Mouse (Mus musculus): Measurements from ENCODE around the gene Slc7a5.

Slc7a5 gene

GRCm38 (mm10) chr8:121906542-121907512 lies 667 bp downstream of the Slc7a5 start:
- no peak for DNase-seq

- no peak for DNase-seq
These were observed 1.6 kb downstream of the Slc7a5 start for GRCm38 (mm10) chr8:121905864-121906263.

DNA sequence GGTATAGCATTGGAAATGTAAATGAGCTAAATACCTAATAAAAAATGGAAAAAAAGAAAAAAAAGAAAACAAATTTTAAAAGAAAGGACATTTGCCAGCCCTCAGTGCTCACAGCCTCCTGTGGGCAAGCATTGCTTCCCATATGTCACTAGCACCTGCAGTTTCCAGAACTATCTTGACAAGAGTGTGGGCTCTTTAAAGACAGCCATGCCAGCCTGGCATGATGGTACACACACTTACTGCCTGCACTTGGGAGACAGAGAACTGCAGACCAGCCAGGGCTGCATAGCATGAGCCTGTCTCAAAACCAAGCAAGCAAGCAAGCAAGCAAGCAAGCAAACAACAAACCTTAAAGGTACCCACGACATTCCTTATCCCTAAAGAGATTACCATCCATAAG lies 2.1 kb downstream of the Slc7a5 start:
- no peak for DNase-seq

DNA sequence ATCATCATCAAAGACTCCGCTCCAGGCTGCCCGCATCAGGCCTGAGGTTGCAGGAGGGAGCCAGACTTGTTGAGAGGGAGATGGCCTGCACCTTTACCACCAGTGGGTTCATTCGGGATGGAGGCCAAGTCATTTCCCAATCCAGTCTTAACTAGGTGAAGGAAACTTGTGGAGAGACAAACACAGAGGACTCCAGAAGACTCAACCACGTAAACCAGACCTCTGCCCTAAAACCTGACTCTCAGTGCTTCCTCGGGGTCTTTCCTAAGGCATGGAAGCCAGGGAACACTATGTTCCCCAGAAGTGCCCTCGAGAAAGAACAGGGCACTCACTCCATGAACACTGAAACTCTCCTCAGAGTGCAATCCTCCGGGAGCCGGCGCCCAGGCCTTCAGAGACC lies 2.5 kb downstream of the Slc7a5 start:
- DNase-seq = no peak

GRCm38 (mm10) chr8:121903977-121904376 lies 3.5 kb downstream of the Slc7a5 start:
- DNase-seq = no peak

GRCm38 (mm10) chr8:121901498-121902236 lies 5.8 kb downstream of the Slc7a5 start:
- no peak for DNase-seq

DNA sequence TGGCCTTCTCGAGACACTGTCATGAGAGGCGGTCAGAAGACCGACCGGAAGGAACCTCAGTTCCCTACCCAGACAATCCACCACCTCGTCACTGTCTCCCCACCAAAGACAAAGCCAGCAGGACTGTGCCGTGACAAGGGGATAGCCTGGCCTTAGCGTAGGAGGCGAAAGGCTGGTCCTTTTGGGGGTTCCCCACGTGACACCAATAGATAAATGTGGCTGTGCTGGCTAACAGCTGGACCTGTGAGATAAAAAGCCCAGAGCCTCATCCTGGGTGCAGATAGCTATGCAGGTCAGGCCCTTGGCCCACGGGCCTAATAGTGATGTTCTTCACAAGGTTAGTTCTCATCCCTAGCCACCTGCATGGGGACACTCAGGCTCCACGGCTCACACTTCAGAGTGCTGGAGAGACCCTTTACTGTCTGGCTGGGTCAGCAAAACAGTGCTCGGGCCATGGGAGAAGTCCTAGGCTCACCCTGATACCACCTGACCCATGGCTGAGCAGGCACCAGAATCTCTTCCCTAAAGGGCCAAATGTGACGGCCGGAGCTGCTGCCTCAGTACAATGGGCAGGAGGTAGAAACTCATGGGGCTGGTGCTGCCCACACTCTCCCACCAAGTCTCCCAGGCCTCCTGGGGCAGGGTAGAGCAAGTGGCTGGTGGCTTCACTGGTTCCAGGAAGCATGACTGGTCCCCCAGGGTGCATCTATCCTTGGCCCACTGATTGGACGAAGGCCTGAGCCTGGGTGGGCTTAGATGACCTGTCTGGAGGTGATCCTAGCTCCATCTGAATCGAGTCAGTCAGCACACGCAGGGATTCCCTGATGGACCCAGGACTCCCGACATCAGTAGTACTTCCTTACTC lies 8.1 kb downstream of the Slc7a5 start:
- DNase-seq = no peak

- peak; percentile 71 for DNase-seq
These were observed 9.0 kb downstream of the Slc7a5 start for GRCm38 (mm10) chr8:121898401-121898931.

DNA sequence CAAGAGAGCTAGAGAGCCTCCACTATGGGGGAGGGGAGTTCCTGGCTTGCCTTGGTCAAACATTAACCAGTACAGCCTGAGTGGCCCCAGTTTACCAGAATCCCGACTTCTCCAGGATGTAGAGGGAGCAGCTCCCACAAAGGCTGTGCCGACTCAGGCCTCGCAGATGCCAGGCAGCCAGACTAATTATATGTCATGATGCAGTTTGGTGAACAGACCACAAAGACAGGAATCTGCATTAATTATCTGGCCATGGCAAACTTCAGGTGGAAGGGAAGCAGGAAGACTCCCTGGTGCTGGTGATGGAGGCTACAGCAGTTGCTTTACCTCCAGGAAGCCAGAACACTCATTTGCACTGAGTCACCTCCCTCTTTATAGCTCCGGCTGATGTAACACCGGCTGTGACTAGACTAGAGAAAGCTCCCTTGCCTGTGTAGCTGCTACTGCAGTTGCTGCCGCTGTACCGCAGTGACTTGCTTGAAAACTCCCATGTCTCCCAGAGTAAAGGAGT lies 9.6 kb downstream of the Slc7a5 start:
- DNase-seq = peak; percentile 74

- no peak for DNase-seq
These were observed 10.3 kb downstream of the Slc7a5 start for GRCm38 (mm10) chr8:121897205-121897604.

DNA sequence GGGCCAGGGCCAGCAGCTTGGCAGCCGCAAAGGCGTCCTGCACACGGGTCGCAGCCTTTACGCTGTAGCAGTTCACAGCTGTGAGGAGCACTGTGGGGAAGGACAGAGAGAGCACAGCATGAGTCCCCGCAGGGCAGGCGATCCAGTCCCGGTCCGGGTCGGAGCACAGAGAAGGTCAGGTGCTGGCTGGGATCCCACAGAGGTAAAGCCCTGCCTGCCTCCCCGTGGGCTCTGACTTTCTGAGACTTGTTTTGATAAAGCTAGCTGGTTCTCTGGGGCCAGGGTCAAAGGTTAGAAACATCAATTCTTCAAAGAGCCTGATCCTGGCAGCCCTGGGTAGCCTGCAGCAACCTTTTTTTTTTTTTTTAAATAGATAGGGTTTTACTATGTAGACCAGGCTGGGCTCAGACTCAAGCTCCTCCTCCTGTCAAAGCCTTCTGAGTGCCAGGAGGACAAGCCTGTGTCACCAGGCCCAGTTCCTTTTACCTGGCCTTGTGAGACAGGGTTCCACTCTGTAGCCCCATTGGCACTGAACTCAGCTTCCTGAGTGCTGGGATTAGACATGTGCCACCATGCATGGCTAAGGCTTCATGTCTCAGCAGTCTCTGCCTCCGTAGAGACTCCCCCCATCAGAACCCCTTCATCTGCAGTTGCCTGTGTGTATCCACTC lies 10.9 kb downstream of the Slc7a5 start:
- DNase-seq = peak; percentile 63

DNA sequence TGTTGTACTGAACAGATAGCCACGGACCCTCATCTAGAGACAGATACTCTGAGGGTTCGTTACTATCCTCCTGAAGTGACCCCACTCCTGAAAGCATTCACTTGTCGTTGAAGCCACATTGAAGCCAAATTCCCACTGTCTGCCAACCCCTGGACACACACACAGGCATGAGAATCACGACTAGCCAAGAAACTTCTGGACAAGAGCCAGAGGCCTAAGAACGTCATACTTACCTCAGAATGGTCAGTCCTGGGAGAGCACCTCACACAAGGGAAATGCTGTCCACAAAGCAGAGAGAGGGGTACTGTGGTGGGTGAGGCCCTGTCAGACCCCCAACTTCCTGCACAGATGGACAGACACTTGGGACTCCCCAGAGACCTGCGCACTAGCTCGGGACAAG lies 11.6 kb downstream of the Slc7a5 start:
- DNase-seq = no peak

DNA sequence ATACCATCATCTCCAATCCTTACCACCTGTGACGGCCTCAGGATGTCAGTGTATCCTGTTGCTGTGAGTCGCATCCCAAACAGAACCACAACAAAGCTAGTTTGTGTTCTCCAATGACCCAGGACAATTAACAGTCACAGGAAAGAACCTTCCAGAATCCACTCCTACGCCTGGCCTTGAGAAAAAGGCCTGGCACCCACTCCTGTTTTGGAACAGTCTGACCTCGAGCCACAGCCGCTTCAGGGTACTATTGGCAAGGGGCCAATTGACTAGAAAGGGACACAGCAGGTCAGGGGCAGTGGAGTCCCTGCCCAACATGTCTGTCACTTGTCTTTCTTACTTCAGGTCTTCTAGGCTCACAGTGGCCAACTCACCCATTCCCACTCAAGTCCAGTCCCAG lies 14.6 kb downstream of the Slc7a5 start:
- no peak for DNase-seq

- DNase-seq = no peak
These were observed 17.4 kb downstream of the Slc7a5 start for GRCm38 (mm10) chr8:121889810-121890785.

DNA sequence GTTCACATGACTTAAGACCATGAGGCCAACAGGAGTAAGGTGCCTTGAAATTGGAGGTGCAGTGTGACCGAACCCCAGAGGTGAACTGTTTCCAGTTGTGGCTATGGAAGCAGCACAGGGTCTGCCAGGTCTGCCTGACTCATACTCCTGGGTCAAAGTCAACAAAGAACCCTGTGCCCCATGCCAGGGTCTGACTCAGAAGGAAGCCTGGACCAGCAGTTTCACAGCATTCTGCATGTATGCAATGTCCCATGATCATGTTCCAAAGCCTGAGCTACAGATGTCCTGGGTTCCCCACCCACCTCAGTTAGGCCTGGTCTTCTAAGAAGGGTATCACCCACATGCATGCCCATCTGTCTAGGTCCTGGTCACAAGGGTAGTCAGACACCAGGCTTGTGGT lies 18.2 kb downstream of the Slc7a5 start:
- no peak for DNase-seq

GRCm38 (mm10) chr8:121887547-121887946 lies 19.9 kb downstream of the Slc7a5 start:
- DNase-seq = no peak

- no peak for DNase-seq
These were observed 22.1 kb downstream of the Slc7a5 start for GRCm38 (mm10) chr8:121885433-121885832.

- DNase-seq = no peak
These were observed 22.5 kb downstream of the Slc7a5 start for GRCm38 (mm10) chr8:121885001-121885400.

DNA sequence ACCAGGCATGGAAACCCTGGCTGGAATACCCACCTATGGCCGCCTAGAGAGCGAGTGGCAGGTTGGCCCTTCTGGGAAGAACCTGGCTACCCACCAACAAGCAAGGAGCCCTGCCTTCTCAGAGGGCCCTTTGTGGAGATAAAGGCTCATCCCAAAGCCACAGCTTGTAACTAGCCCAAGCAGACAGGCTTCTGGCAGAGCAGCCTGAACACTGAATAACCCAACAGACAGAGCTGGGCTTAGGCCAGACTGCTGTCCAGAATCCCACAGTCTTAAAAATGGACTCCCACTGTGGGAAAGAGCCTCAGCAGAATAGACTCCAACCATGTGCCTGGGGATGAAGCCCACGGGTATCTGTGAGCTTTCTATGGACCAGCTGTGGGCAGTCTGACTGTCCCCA lies 23.3 kb downstream of the Slc7a5 start:
- no peak for DNase-seq

- no peak for DNase-seq
These were observed 25.6 kb downstream of the Slc7a5 start for GRCm38 (mm10) chr8:121881921-121882320.

DNA sequence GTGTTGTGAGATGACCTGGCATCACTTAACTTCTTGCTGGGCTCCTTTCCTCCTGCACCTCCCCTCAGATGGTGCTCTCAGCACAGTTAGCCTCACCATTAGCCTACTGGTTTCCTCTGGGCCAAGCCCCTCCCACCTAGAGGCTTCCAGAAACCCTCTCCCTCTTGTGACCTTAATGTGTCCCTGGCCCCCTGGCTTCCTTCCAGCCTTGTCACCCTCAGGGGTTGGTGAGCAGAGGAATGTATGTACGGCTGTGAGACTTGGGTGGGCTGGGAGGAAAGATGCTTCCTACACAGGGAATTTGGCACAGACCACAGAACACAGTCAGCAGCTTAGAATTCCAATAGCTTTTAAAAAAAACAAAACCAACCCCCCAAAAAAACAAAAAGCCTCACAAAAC lies 26.7 kb downstream of the Slc7a5 start:
- no peak for DNase-seq
